Mouse (Mus musculus) cerebellum, adult 2 months (tissue): ENCODE data around the gene Zfp786. TPM values are rescaled to one million over a fixed set of nuclear protein-coding genes. Genes with fewer than 3 reads are reported as not detected.

Experiments used
- DNase-seq, 2 experiments: peaks; one replicate each; pipeline ENCODE4 v3.0.0; 2021
- H3K27ac ChIP-seq: fragments of 200-500 bp; 2 replicates; pipeline ENCODE4 v1.5.1; 2012; ENCODE audit warnings: low read length, control low read depth, inconsistent platforms; ENCODE audit not compliant: insufficient read depth
- H3K27me3 ChIP-seq: fragments of 200-500 bp; 2 replicates; pipeline ENCODE4 v1.6.1; 2012; ENCODE audit warnings: inconsistent platforms, mild to moderate bottlenecking, low read length, moderate library complexity; ENCODE audit not compliant: control insufficient read depth, insufficient read depth
- H3K4me1 ChIP-seq: fragments of 200-500 bp; 2 replicates; pipeline ENCODE4 v1.6.1; 2011; ENCODE audit warnings: low read length; ENCODE audit not compliant: control insufficient read depth, insufficient read depth
- H3K4me3 ChIP-seq: fragments of 200-500 bp; replicated peaks from 2 replicates; pipeline ENCODE3; 2011; ENCODE audit warnings: mild to moderate bottlenecking, low read depth, low read length, control low read depth; ENCODE audit not compliant: insufficient read depth
- CTCF ChIP-seq: fragments of 200-500 bp; IDR thresholded peaks from 2 replicates; pipeline ENCODE4 v1.5.1; 2011; ENCODE audit warnings: low read depth, mild to moderate bottlenecking, control low read depth, low read length, moderate library complexity, borderline replicate concordance; ENCODE audit not compliant: insufficient read depth
- POLR2A ChIP-seq: fragments of 200-500 bp; IDR thresholded peaks from 2 replicates; pipeline ENCODE4 v1.6.1; 2011; ENCODE audit warnings: low read length, control low read depth, borderline replicate concordance; ENCODE audit not compliant: insufficient read depth
- WGBS: fragments of 180-500 bp; shearing (Covaris S2); methylation state at CpG from one replicate; pipeline ENCODE4 v1.1.7; 2018; 5-methylcytosine and 5-hydroxymethylcytosine counted together
- polyA plus RNA-seq: library from polyadenylated mRNA; depleted of rRNA; stranded (reverse); fragments of >200 nt; gene quantifications from 2 replicates; pipeline ENCODE4 v1.2.3, GENCODE M21; 2012

Gene Zfp786
- polyA plus RNA-seq, 1 experiment = 2.9 TPM

DNA sequence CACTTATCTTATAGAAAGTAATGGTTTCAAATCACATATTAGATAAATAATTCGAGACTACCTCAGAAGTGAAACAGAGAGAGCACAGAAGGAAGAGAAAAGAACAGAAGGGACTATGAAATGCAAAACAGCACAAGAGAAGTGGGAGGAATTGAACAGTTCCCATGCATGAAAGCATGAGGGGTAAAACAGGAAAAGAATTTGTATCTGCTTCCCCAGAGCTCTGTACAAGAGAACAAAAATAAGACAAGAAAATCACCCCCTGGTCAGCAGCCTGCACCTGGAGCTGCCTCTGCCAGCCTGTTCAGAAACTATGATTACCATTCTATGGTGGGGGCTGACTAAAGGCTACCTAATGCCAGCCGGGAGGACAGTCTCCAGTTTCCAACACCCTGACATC is 23.2 kb downstream of the Zfp786 start:
- DNase-seq = no peak
- Histone ChIP-seq H3K4me3 (no peak overlapping the region), H3K27ac (no peak overlapping the region), H3K27me3 (no peaks in the 10 kb centered on the region), H3K4me1 (peaks cover 7% of the 10 kb centered on the region)
- WGBS = 81% methylated on average over 2 of the region's 2 CpGs
- TF ChIP-seq POLR2A (no peak), CTCF (no peak)

DNA sequence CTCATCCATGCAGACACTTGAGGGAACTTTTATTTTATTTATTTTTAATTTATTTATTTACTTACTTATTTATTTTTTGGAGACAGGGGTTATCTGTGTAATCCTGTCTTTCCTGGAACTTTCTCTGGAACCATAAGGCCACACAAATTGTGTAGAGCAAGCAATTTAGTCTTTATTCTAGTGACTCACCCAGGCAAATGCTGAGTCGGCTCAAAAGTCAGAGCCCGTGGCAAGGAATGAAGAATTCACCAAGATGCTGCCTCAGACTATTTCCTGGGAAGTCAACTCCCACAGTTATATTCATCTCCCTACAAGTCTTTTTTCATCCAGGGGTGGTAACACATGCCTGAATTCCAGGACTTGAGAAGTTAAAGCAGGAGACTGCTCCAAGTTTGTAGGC is 25.1 kb downstream of the Zfp786 start:
- 67% methylated on average over 2 of the region's 2 CpGs for WGBS
- no peak for TF ChIP-seq POLR2A
- TF ChIP-seq CTCF = no peak
- DNase-seq = no peak

DNA sequence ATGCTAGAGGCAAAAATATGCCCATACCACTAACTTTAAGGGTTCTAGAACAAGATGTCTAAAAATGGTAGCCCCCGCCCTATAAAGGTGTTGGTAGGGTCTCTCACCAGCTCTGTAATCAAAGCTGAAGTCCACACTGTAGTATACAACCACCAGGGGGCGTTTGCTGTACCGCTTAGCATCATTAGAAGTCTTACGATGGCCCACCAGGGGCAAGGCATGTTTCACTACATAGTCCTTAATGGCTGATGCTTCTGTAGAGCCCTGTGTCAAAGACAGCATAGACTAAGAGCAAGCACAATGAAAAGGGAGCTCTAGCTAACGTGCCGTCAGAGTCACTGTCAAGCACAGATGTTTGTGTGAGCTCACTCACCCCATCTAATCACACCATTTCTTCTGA is 31.6 kb downstream of the Zfp786 start:
- Histone ChIP-seq H3K27ac (no peak overlapping the region), H3K4me1 (no peaks in the 10 kb centered on the region), H3K4me3 (no peak overlapping the region), H3K27me3 (no peaks in the 10 kb centered on the region; the same call in 1 of the 2 replicates)
- TF ChIP-seq POLR2A (no peak), CTCF (peak; percentile 64; the same call in 1 of the 2 replicates)
- WGBS = 39% methylated on average over 6 of the region's 6 CpGs
- DNase-seq = peak in 1 of 2 experiments; percentile 42

More for the DNA sequence above, 25.1 kb downstream of the Zfp786 start:
- H3K27ac ChIP-seq = no peak overlapping the region
- no peaks in the 10 kb centered on the region; the same call in none of the 2 replicates for H3K4me1 ChIP-seq
- H3K4me3 ChIP-seq = no peak overlapping the region
- H3K27me3 ChIP-seq = no peaks in the 10 kb centered on the region

DNA sequence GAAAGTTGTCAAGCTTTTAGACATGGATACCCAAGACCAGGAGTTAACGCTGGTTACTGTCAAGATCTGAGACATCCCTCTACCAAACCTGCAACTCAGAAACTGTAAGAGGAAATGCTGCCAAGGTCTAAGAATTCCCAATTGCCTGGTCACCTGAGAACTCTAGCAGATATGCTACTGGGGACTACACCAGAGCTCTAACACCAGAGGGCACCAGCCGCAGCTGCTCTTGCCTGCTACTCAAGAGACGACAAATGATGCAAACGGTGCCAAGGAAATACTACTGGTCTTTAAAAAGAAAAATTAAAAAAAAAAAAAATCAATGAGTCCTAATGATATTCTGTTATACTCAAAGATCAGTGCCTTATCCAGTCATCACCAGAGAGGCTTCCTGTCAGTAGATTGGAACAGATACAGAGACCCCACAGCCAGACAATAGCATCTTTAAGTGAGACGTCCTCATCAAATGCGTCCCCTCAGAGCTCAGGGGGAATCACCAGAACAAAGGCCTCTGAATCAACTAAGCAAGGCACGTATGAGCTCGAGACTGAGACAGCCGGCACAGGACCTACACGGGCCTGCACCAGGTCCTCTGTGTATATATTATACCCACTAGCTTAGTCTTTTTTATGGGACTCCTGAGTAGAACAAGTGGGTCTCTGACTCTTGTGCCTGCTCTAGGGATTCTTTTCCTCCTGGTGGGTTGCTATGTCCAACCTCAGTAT is 36.4 kb downstream of the Zfp786 start:
- Histone ChIP-seq H3K27ac (no peak overlapping the region), H3K4me3 (no peak overlapping the region), H3K27me3 (no peaks in the 10 kb centered on the region; the same call in 1 of the 2 replicates), H3K4me1 (no peaks in the 10 kb centered on the region)
- 26% methylated on average over 10 of the region's 10 CpGs for WGBS
- no peak for TF ChIP-seq POLR2A
- TF ChIP-seq CTCF = peak; percentile 59
- peak in 1 of 2 experiments; percentile 45 for DNase-seq

DNA sequence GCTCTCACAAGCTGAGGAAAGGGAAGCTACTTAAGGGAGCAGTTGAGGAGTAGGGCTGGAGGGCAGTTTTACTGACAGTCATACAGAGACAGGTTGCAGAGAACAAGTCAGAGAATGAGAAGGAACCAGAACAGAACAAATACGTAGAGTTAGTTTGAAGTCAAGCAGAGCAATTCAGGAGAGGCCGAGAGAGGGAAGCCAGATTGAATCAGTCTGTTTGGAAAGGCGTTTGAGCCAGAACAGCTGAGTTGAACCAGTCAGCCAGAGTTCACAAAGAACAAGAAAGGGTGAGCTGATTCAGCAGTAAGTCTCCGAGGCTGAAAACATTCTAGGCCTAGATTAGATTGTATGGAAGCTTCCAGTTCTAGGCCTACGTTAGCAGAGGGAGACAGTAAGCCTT is 37.4 kb downstream of the Zfp786 start:
- TF ChIP-seq POLR2A (no peak), CTCF (no peak)
- no peak overlapping the region for H3K27ac ChIP-seq
- no peaks in the 10 kb centered on the region; the same call in 1 of the 2 replicates for H3K4me1 ChIP-seq
- DNase-seq = no peak
- 83% methylated on average over 5 of the region's 5 CpGs for WGBS
- no peaks in the 10 kb centered on the region; the same call in 1 of the 2 replicates for H3K27me3 ChIP-seq
- no peak overlapping the region for H3K4me3 ChIP-seq

DNA sequence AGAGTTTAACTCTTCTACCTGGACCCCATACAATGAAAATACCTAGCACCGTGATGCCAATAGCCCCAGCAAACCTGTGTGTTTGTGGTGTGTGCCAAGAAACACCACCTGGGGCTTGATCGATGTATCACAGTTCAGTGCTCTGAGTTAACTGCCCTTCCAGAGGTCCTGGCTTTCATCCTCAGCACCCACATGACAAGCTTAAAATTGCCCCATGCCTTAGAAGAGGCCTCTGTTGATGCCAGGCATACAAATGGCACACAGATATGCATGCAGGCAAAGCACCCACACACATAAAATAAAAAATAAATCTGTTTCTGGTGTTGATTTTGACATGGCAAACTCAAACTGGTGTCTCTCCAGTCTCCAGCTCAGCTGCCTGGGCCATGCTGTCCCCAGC is 38.1 kb downstream of the Zfp786 start:
- 69% methylated on average over 2 of the region's 2 CpGs for WGBS
- no peaks in the 10 kb centered on the region; the same call in 1 of the 2 replicates for H3K4me1 ChIP-seq
- no peak overlapping the region for H3K27ac ChIP-seq
- DNase-seq = no peak
- no peak overlapping the region for H3K4me3 ChIP-seq
- TF ChIP-seq CTCF = no peak
- TF ChIP-seq POLR2A = no peak
- H3K27me3 ChIP-seq = no peaks in the 10 kb centered on the region; the same call in 1 of the 2 replicates

DNA sequence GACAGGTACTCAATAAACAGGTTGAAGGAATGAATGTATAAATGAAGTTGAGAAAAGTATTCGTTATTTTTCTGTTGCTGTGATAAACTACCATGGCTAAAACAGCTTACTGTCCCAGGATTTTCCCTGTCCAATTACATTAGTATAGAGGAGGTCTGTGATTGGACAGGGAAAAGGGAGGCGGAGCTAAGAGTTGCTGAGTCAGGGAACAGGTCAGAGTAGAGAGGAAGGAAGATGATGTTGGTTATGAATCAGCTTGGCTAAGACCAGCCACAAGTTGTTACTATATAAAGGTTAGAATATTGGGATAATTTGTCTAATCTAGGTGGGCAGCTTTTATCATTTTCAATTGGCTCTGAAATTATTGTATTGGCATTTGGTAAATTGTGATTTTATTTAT is 39.9 kb downstream of the Zfp786 start:
- DNase-seq = no peak
- H3K4me3 ChIP-seq = no peak overlapping the region
- H3K27me3 ChIP-seq = no peaks in the 10 kb centered on the region; the same call in 1 of the 2 replicates
- WGBS = 56% methylated on average over 2 of the region's 2 CpGs
- TF ChIP-seq POLR2A (no peak), CTCF (no peak)
- no peak overlapping the region for H3K27ac ChIP-seq
- no peaks in the 10 kb centered on the region; the same call in 1 of the 2 replicates for H3K4me1 ChIP-seq

DNA sequence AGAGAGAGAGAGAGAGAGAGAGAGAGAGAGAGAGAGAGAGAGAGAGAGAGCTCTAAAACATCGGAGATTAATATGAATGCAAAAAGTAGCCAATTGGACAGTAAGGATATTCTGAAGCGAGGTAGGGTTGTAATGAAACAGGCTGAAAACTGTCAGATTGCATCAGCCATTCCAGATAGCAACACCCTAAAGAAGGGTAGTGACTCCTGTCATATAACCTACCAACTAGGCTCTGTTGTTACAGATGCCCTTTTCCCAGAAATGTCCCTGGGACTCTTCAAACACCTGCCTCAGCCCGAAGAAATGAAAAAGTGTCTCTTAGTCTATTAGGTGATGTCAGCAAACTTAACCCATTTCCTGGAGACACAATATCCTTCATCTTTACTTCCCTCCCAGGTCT is 41.8 kb downstream of the Zfp786 start:
- Histone ChIP-seq H3K4me3 (peak overlapping the region; percentile 62), H3K4me1 (no peaks in the 10 kb centered on the region; the same call in 1 of the 2 replicates), H3K27ac (peak overlapping the region; percentile 61), H3K27me3 (no peaks in the 10 kb centered on the region)
- TF ChIP-seq POLR2A = no peak
- TF ChIP-seq CTCF = no peak
- WGBS = 10% methylated on average over 3 of the region's 3 CpGs
- DNase-seq = peak in 1 of 2 experiments; percentile 43
